Mouse (Mus musculus): Measurements from ENCODE around the gene 4930522H14Rik. TPM values are rescaled to one million over a fixed set of nuclear protein-coding genes. Genes with fewer than 3 reads are reported as not detected.

4930522H14Rik gene
- total and polyA plus RNA-seq, 3 experiments: not detected

GRCm38 (mm10) chr4:109530245-109530816, 766 bp downstream of the 4930522H14Rik start:
- Histone ChIP-seq H3K36me3 (ENCODE audit: control insufficient read depth, insufficient read depth, low read length) (no peaks in the 10 kb centered on the region), H3K79me2 (replicated peaks; ENCODE audit: control insufficient read depth, insufficient read depth, low read length) (no peaks in the 10 kb centered on the region), H3K9ac (ENCODE audit: low read depth, low read length) (no peak overlapping the region), H3K27ac (no peak overlapping the region), H3K27me3 (ENCODE audit: control insufficient read depth, insufficient read depth, low read length) (no peaks in the 10 kb centered on the region), H3K4me1 (ENCODE audit: control insufficient read depth, insufficient read depth, low read length) (no peaks in the 10 kb centered on the region), H3K4me3 (no peak overlapping the region)
- TF ChIP-seq CTCF (IDR thresholded peaks at IDR 0.05): no peak
- no peak for TF ChIP-seq POLR2A (IDR thresholded peaks at IDR 0.05; ENCODE audit: insufficient read depth, low read depth, low read length)
- TF ChIP-seq EP300 (IDR thresholded peaks at IDR 0.05; ENCODE audit: insufficient read depth, low read depth, low read length): no peak
- no peak for DNase-seq
- WGBS: 75% methylated on average over 15 of the region's 15 CpGs
- intact Hi-C loops (cut with DNase I): no loop called here

- no peaks in the 10 kb centered on the region for H3K4me1 ChIP-seq (ENCODE audit: control insufficient read depth, insufficient read depth, low read length)
- no peak overlapping the region for H3K4me3 ChIP-seq
- TF ChIP-seq EP300 (IDR thresholded peaks at IDR 0.05; ENCODE audit: insufficient read depth, low read depth, low read length): no peak
- TF ChIP-seq CTCF (IDR thresholded peaks at IDR 0.05): peak; percentile 86
- no peak overlapping the region for H3K9ac ChIP-seq (ENCODE audit: low read depth, low read length)
- no peaks in the 10 kb centered on the region for H3K79me2 ChIP-seq (replicated peaks; ENCODE audit: control insufficient read depth, insufficient read depth, low read length)
- H3K36me3 ChIP-seq (ENCODE audit: control insufficient read depth, insufficient read depth, low read length): no peaks in the 10 kb centered on the region
- 6% methylated on average over 5 of the region's 5 CpGs for WGBS
- intact Hi-C loops (cut with DNase I): loop anchor here (2.0 kb wide), 4 partner anchors 66 to 516 kb away; no protein-coding TSS in a partner anchor
- no peak overlapping the region for H3K27ac ChIP-seq
- H3K27me3 ChIP-seq (ENCODE audit: control insufficient read depth, insufficient read depth, low read length): no peaks in the 10 kb centered on the region
- peak; percentile 34 to 39 for DNase-seq
Measured at GRCm38 (mm10) chr4:109504885-109505284, 26.2 kb downstream of the 4930522H14Rik start.

GRCm38 (mm10) chr4:109498476-109498875, 32.6 kb downstream of the 4930522H14Rik start:
- DNase-seq: no peak
- Histone ChIP-seq H3K36me3 (ENCODE audit: control insufficient read depth, insufficient read depth, low read length) (no peaks in the 10 kb centered on the region), H3K79me2 (replicated peaks; ENCODE audit: control insufficient read depth, insufficient read depth, low read length) (no peaks in the 10 kb centered on the region), H3K4me3 (no peak overlapping the region), H3K27me3 (ENCODE audit: control insufficient read depth, insufficient read depth, low read length) (no peaks in the 10 kb centered on the region), H3K4me1 (ENCODE audit: control insufficient read depth, insufficient read depth, low read length) (no peaks in the 10 kb centered on the region), H3K27ac (no peak overlapping the region), H3K9ac (ENCODE audit: low read depth, low read length) (no peak overlapping the region)
- intact Hi-C loops (cut with DNase I): no loop called here
- TF ChIP-seq EP300 (IDR thresholded peaks at IDR 0.05; ENCODE audit: insufficient read depth, low read depth, low read length) (no peak), CTCF (IDR thresholded peaks at IDR 0.05) (no peak), POLR2A (IDR thresholded peaks at IDR 0.05; ENCODE audit: insufficient read depth, low read depth, low read length) (no peak)
- WGBS: 76% methylated on average over 11 of the region's 11 CpGs

GRCm38 (mm10) chr4:109493581-109493980, 37.5 kb downstream of the 4930522H14Rik start:
- no peaks in the 10 kb centered on the region for H3K79me2 ChIP-seq (replicated peaks; ENCODE audit: control insufficient read depth, insufficient read depth, low read length)
- H3K27ac ChIP-seq: no peak overlapping the region
- H3K36me3 ChIP-seq (ENCODE audit: control insufficient read depth, insufficient read depth, low read length): no peaks in the 10 kb centered on the region
- H3K9ac ChIP-seq (ENCODE audit: low read depth, low read length): no peak overlapping the region
- intact Hi-C loops (cut with DNase I): no loop called here
- no peaks in the 10 kb centered on the region for H3K27me3 ChIP-seq (ENCODE audit: control insufficient read depth, insufficient read depth, low read length)
- DNase-seq: no peak
- no peaks in the 10 kb centered on the region for H3K4me1 ChIP-seq (ENCODE audit: control insufficient read depth, insufficient read depth, low read length)
- H3K4me3 ChIP-seq: no peak overlapping the region
- TF ChIP-seq POLR2A (IDR thresholded peaks at IDR 0.05; ENCODE audit: insufficient read depth, low read depth, low read length): no peak
- TF ChIP-seq CTCF (IDR thresholded peaks at IDR 0.05): no peak
- TF ChIP-seq EP300 (IDR thresholded peaks at IDR 0.05; ENCODE audit: insufficient read depth, low read depth, low read length): no peak

- no peak overlapping the region for H3K4me3 ChIP-seq
- no peaks in the 10 kb centered on the region for H3K79me2 ChIP-seq (replicated peaks; ENCODE audit: control insufficient read depth, insufficient read depth, low read length)
- H3K27me3 ChIP-seq (ENCODE audit: control insufficient read depth, insufficient read depth, low read length): no peaks in the 10 kb centered on the region
- WGBS: 59% methylated on average over 1 of the region's 1 CpGs
- no peak overlapping the region for H3K27ac ChIP-seq
- H3K4me1 ChIP-seq (ENCODE audit: control insufficient read depth, insufficient read depth, low read length): no peaks in the 10 kb centered on the region
- DNase-seq: no peak
- no peak for TF ChIP-seq EP300 (IDR thresholded peaks at IDR 0.05; ENCODE audit: insufficient read depth, low read depth, low read length)
- TF ChIP-seq POLR2A (IDR thresholded peaks at IDR 0.05; ENCODE audit: insufficient read depth, low read depth, low read length): no peak
- no peak for TF ChIP-seq CTCF (IDR thresholded peaks at IDR 0.05)
- intact Hi-C loops (cut with DNase I): no loop called here
- H3K36me3 ChIP-seq (ENCODE audit: control insufficient read depth, insufficient read depth, low read length): no peaks in the 10 kb centered on the region
- H3K9ac ChIP-seq (ENCODE audit: low read depth, low read length): no peak overlapping the region
Measured at GRCm38 (mm10) chr4:109488812-109489211, 42.3 kb downstream of the 4930522H14Rik start.

- Histone ChIP-seq H3K4me3 (no peak within 1 kb of the TSS), H3K79me2 (replicated peaks; ENCODE audit: control insufficient read depth, insufficient read depth, low read length) (no peaks in the 10 kb centered on the region), H3K9ac (ENCODE audit: low read depth, low read length) (no peak within 1 kb of the TSS), H3K36me3 (ENCODE audit: control insufficient read depth, insufficient read depth, low read length) (no peaks in the 10 kb centered on the region), H3K27ac (no peak within 1 kb of the TSS), H3K27me3 (ENCODE audit: control insufficient read depth, insufficient read depth, low read length) (no peaks in the 10 kb centered on the region), H3K4me1 (ENCODE audit: control insufficient read depth, insufficient read depth, low read length) (no peaks in the 10 kb centered on the region)
- DNase-seq: no peak
- TF ChIP-seq CTCF (IDR thresholded peaks at IDR 0.05) (no peak), EP300 (IDR thresholded peaks at IDR 0.05; ENCODE audit: insufficient read depth, low read depth, low read length) (no peak), POLR2A (IDR thresholded peaks at IDR 0.05; ENCODE audit: insufficient read depth, low read depth, low read length) (no peak)
- 72% methylated on average over 3 of the region's 3 CpGs for WGBS
- intact Hi-C loops (cut with DNase I): no loop called here
Measured at GRCm38 (mm10) chr4:109484621-109485020, 46.5 kb downstream of the 4930522H14Rik start, which contains the start of gene Rnf11. Gene Rnf11 (minus strand): TSS chr4:109484728.

All from heart, adult 2 months (tissue).